Mouse (Mus musculus) left cerebral cortex, postnatal 4 days (tissue): ENCODE measurements around the gene Lrrc26. TPM values are rescaled to one million over a fixed set of nuclear protein-coding genes. Genes with fewer than 3 reads are reported as not detected.
A peak's percentile ranks its signal among the peaks of the same experiment; 100 is the strongest.

Source experiments
- DNase-seq: peaks from one replicate; pipeline ENCODE4 v3.0.0-alpha.2; 2022
- intact Hi-C: fragments of 180-260 bp; cut with DNase I; formaldehyde crosslinking; loops from one replicate; pipeline ENCODE4 v1.15.1; 2025
- total RNA-seq, 2 experiments: library from RNA; stranded (reverse); gene quantifications; 2 replicates each; pipeline ENCODE4 v1.2.3; 2021

Lrrc26 gene
- total RNA-seq, 2 experiments from 2014 or later: not detected

- intact Hi-C loops: no loop called here
- peak; percentile 87 for DNase-seq
Observed at GRCm38 (mm10) chr2:25292856-25293255, 3.1 kb downstream of the Lrrc26 start.

- intact Hi-C loops: no loop called here
- DNase-seq: no peak
Observed at GRCm38 (mm10) chr2:25293706-25294105, 4.0 kb downstream of the Lrrc26 start.

GRCm38 (mm10) chr2:25297093-25297492, 7.4 kb downstream of the Lrrc26 start:
- DNase-seq: no peak
- intact Hi-C loops: no loop called here

- intact Hi-C loops: no loop called here
- DNase-seq: no peak
Observed at GRCm38 (mm10) chr2:25298046-25298445, 8.3 kb downstream of the Lrrc26 start.

- DNase-seq: no peak
- intact Hi-C loops: no loop called here
Observed at GRCm38 (mm10) chr2:25303452-25303851, 13.7 kb downstream of the Lrrc26 start.

GRCm38 (mm10) chr2:25303931-25304656, 14.4 kb downstream of the Lrrc26 start:
- intact Hi-C loops: no loop called here
- peak; percentile 58 for DNase-seq

GRCm38 (mm10) chr2:25304657-25305541, 15.2 kb downstream of the Lrrc26 start:
- intact Hi-C loops: no loop called here
- peak; percentile 55 for DNase-seq

- intact Hi-C loops: no loop called here
- no peak for DNase-seq
Observed at GRCm38 (mm10) chr2:25305587-25306359, 16.1 kb downstream of the Lrrc26 start.

GRCm38 (mm10) chr2:25310180-25310579, 20.5 kb downstream of the Lrrc26 start:
- no peak for DNase-seq
- intact Hi-C loops: no loop called here

- no peak for DNase-seq
- intact Hi-C loops: no loop called here
Observed at GRCm38 (mm10) chr2:25310969-25311368, 21.3 kb downstream of the Lrrc26 start.

GRCm38 (mm10) chr2:25311491-25311891, 21.8 kb downstream of the Lrrc26 start:
- no peak for DNase-seq
- intact Hi-C loops: no loop called here

GRCm38 (mm10) chr2:25318119-25318966, 28.6 kb downstream of the Lrrc26 start:
- intact Hi-C loops: no loop called here
- no peak for DNase-seq

- intact Hi-C loops: no loop called here
- DNase-seq: peak; percentile 82
Observed at GRCm38 (mm10) chr2:25318971-25319773, 29.5 kb downstream of the Lrrc26 start, which contains the start of gene Grin1. Gene Grin1 (minus strand): TSS chr2:25319187.

GRCm38 (mm10) chr2:25320084-25320483, 30.4 kb downstream of the Lrrc26 start:
- intact Hi-C loops: no loop called here

GRCm38 (mm10) chr2:25326036-25326435, 36.3 kb downstream of the Lrrc26 start:
- no peak for DNase-seq
- intact Hi-C loops: no loop called here

More at GRCm38 (mm10) chr2:25320084-25320483, 30.4 kb downstream of the Lrrc26 start:
- no peak for DNase-seq

GRCm38 (mm10) chr2:25328440-25328839, 38.7 kb downstream of the Lrrc26 start:
- intact Hi-C loops: no loop called here
- peak; percentile 59 for DNase-seq

- intact Hi-C loops: no loop called here
- DNase-seq: no peak
Observed at GRCm38 (mm10) chr2:25331470-25331869, 41.8 kb downstream of the Lrrc26 start.

GRCm38 (mm10) chr2:25332286-25333160, 42.8 kb downstream of the Lrrc26 start, which contains the start of gene Man1b1:
Gene Man1b1 (plus strand): TSS chr2:25332338.
- peak; percentile 99 for DNase-seq
- intact Hi-C loops: no loop called here
